Mouse (Mus musculus) lung, embryonic 16.5 days (tissue): ENCODE data around the gene 0610037L13Rik. TPM values are rescaled to one million over a fixed set of nuclear protein-coding genes. Genes with fewer than 3 reads are reported as not detected.

Source experiments
- ATAC-seq: fragments of 200-750 bp; cut with Nextera tagmentation; 2 replicates; pipeline ENCODE4 v1.8.0; 2017; ENCODE audit warnings: low read depth, mild to moderate bottlenecking, moderate library complexity
- H3K27ac ChIP-seq: fragments of 300-500 bp; sonication (generic); 2 replicates; pipeline ENCODE4 v1.5.1; 2014; ENCODE audit warnings: mild to moderate bottlenecking, control low read depth, low read length
- H3K27me3 ChIP-seq: fragments of 300-500 bp; sonication (generic); 2 replicates; pipeline ENCODE4 v1.6.1; 2014; ENCODE audit warnings: low read depth, low read length, mixed read lengths; ENCODE audit not compliant: control insufficient read depth, insufficient read depth
- H3K36me3 ChIP-seq: fragments of 300-500 bp; sonication (generic); 2 replicates; pipeline ENCODE4 v1.6.1; 2014; ENCODE audit warnings: low read length; ENCODE audit not compliant: control insufficient read depth, insufficient read depth
- H3K4me1 ChIP-seq: fragments of 300-500 bp; sonication (generic); replicated peaks from 2 replicates; pipeline ENCODE4 v1.6.1; 2014; ENCODE audit warnings: low read length, mixed read lengths; ENCODE audit not compliant: control insufficient read depth, insufficient read depth
- H3K4me2 ChIP-seq: fragments of 300-500 bp; sonication (generic); 2 replicates; pipeline ENCODE4 v1.6.1; 2014; ENCODE audit warnings: low read depth, low read length, control low read depth
- H3K4me3 ChIP-seq: fragments of 300-500 bp; sonication (generic); 2 replicates; pipeline ENCODE4 v1.5.1; 2014; ENCODE audit warnings: mild to moderate bottlenecking, low read length, control low read depth
- H3K9ac ChIP-seq: fragments of 300-500 bp; sonication (generic); 2 replicates; pipeline ENCODE4 v1.6.1; 2014; ENCODE audit warnings: low read length, control low read depth
- H3K9me3 ChIP-seq: fragments of 300-500 bp; sonication (generic); 2 replicates; pipeline ENCODE4 v1.6.1; 2016; ENCODE audit warnings: low read length; ENCODE audit not compliant: control insufficient read depth
- WGBS: fragments of 180-500 bp; shearing (Covaris S2); extraction: QIAGEN DNeasy Blood & Tissue Kit; methylation state at CpG from one replicate; pipeline ENCODE4 v1.1.7; 2014; 5-methylcytosine and 5-hydroxymethylcytosine counted together
- polyA plus RNA-seq: library from polyadenylated mRNA; unstranded; fragments of >200 nt; fragmentation: Nextera tagmentation; extraction: Ambion mirVana; gene quantifications from 2 replicates; pipeline ENCODE4 v1.2.1, GENCODE M21; 2015

0610037L13Rik gene
- polyA plus RNA-seq, 1 experiment from 2014 or later = 121 TPM

DNA sequence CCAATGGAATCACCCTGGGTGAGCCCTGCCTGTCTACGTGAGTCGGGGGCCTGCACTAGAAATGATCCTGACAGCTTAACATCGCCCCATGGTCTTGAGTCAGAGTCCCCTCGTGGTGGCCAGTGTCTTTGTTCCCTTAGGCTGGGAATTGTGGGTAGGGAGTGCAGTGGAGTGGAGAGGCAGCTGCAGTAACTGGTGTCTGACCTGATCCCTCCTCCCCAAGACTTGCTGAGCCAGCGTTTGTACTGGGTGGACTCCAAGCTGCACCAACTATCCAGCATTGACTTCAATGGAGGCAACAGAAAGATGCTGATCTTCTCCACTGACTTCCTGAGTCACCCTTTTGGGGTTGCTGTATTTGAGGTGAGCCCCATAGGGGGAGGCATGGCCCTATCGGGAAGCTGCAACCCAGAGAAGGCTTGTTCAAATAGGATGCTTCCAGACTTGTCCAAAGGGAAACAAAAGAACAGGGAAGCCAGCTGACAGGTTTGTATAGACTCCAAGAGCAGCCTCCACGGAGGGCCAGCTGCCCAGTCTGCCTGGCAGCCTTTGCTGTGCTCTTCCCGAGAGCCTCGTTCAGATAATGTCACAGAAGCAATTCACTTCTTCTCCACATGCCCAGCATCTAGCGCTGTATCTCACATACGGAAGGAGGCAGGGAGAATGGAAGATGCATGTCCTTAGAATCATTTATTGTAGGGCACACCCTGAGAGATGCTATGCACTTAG lies 32.5 kb upstream of the 0610037L13Rik start:
- no peak overlapping the region for H3K4me2 ChIP-seq
- H3K4me1 ChIP-seq = no peaks in the 10 kb centered on the region
- no peak overlapping the region for H3K4me3 ChIP-seq
- no peaks in the 10 kb centered on the region for H3K9me3 ChIP-seq
- no peaks in the 10 kb centered on the region for H3K27me3 ChIP-seq
- no peak for ATAC-seq
- no peaks in the 10 kb centered on the region for H3K36me3 ChIP-seq
- WGBS = 75% methylated on average over 11 of the region's 11 CpGs
- H3K27ac ChIP-seq = no peak overlapping the region
- H3K9ac ChIP-seq = no peak overlapping the region

DNA sequence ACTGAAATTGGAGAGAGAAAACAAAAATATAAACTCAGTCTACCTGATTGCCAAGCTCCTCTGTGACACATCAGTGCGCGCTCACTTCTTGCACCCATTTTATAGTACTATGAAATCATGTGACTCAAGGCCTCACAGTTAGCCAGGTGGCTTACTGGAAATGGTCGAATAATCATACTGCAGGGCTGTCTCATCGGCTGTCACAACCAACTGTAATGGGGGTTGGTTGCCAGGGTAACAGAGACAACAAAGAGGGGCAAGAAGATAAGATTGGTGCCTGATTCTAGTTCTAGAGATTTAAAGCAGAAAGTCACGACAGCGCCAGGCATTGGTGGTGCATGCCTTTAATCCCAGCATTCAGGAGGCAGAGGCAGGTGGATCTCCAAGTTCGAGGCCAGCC lies 30.6 kb upstream of the 0610037L13Rik start:
- ATAC-seq = no peak
- Histone ChIP-seq H3K27me3 (no peaks in the 10 kb centered on the region), H3K4me3 (no peak overlapping the region), H3K9ac (no peak overlapping the region), H3K9me3 (no peaks in the 10 kb centered on the region), H3K27ac (no peak overlapping the region), H3K36me3 (no peaks in the 10 kb centered on the region), H3K4me1 (no peaks in the 10 kb centered on the region), H3K4me2 (no peak overlapping the region)
- WGBS = 85% methylated on average over 7 of the region's 7 CpGs

DNA sequence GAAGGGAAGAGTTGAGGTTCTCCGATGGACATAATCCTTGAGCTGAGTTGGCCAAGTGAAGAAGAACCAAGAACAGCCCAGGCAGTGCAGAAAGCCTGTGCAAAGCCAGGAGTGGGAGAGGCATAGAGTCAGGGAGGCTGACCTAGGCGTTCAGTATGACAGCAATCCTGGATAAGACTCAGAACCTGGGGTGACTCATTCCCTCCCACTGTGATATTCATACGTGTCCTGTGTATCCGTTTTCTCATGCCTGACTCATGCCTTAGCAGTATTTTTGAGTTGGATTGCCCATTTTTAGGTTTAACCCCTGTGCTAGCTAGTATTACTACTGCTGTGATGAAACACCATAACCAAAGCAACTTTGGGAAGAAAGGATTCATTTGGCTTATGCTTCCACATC lies 24.7 kb upstream of the 0610037L13Rik start:
- WGBS = 74% methylated on average over 4 of the region's 4 CpGs
- Histone ChIP-seq H3K27me3 (no peaks in the 10 kb centered on the region), H3K36me3 (no peaks in the 10 kb centered on the region), H3K27ac (no peak overlapping the region), H3K4me2 (no peak overlapping the region), H3K9ac (no peak overlapping the region), H3K4me3 (no peak overlapping the region), H3K4me1 (no peaks in the 10 kb centered on the region), H3K9me3 (no peaks in the 10 kb centered on the region)
- no peak for ATAC-seq

- Histone ChIP-seq H3K4me2 (peak within 1 kb of the TSS; percentile 88), H3K27ac (peak within 1 kb of the TSS; percentile 55), H3K36me3 (peaks cover 19% of the 10 kb centered on the region), H3K27me3 (no peaks in the 10 kb centered on the region), H3K9ac (peak within 1 kb of the TSS; percentile 86), H3K9me3 (no peaks in the 10 kb centered on the region), H3K4me3 (peak within 1 kb of the TSS; percentile 91), H3K4me1 (peaks cover 8% of the 10 kb centered on the region)
- ATAC-seq = peak; percentile 99
- 2% methylated on average over 48 of the region's 48 CpGs for WGBS
These were observed 10.2 kb upstream of the 0610037L13Rik start, which contains the start of gene Magoh for GRCm38 (mm10) chr4:107879254-107880050. TSS of gene Magoh (plus strand) at chr4:107879755.

GRCm38 (mm10) chr4:107881631-107882030 lies 8.0 kb upstream of the 0610037L13Rik start:
- Histone ChIP-seq H3K27ac (no peak overlapping the region), H3K4me3 (no peak overlapping the region), H3K36me3 (peaks cover 34% of the 10 kb centered on the region), H3K27me3 (no peaks in the 10 kb centered on the region), H3K9ac (no peak overlapping the region), H3K4me2 (no peak overlapping the region), H3K9me3 (no peaks in the 10 kb centered on the region), H3K4me1 (peaks cover 8% of the 10 kb centered on the region)
- ATAC-seq = no peak
- WGBS = 78% methylated on average over 1 of the region's 1 CpGs

DNA sequence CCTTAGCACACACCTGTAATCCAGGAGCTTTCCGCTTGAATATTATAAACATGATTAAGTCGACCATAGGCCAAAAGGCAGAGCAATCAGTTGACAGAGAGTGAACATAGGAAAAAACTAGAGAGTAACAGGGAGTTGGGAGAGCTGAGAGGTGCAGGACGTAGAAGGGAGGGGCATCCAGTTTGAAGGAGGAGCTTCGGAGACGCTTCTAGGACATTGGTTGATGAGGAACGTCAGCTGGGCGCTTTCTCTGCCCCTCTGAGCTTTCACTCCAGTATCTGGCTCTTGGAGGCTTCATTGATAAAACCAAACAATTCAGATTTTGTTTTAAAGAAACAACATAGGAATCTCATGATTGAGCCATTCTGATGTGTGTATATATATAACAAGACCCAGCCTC lies 3.2 kb upstream of the 0610037L13Rik start:
- Histone ChIP-seq H3K4me1 (peaks cover 12% of the 10 kb centered on the region; the same call in 1 of the 2 replicates), H3K9ac (no peak overlapping the region), H3K9me3 (no peaks in the 10 kb centered on the region), H3K4me3 (no peak overlapping the region), H3K4me2 (no peak overlapping the region), H3K27ac (no peak overlapping the region), H3K27me3 (no peaks in the 10 kb centered on the region), H3K36me3 (peaks cover 39% of the 10 kb centered on the region)
- 77% methylated on average over 7 of the region's 7 CpGs for WGBS
- no peak for ATAC-seq

- H3K4me3 ChIP-seq = peak overlapping the region; percentile 66
- peak; percentile 41 for ATAC-seq
- H3K36me3 ChIP-seq = peaks cover 32% of the 10 kb centered on the region
- peak overlapping the region; percentile 84 for H3K4me2 ChIP-seq
- no peaks in the 10 kb centered on the region for H3K9me3 ChIP-seq
- H3K27ac ChIP-seq = peak overlapping the region; percentile 90
- no peaks in the 10 kb centered on the region for H3K27me3 ChIP-seq
- WGBS = under 1% methylated on average over 12 of the region's 12 CpGs
- peak overlapping the region; percentile 80 for H3K9ac ChIP-seq
- peaks cover 12% of the 10 kb centered on the region; the same call in 1 of the 2 replicates for H3K4me1 ChIP-seq
These were observed 255 bp upstream of the 0610037L13Rik start for GRCm38 (mm10) chr4:107889385-107889730.

DNA sequence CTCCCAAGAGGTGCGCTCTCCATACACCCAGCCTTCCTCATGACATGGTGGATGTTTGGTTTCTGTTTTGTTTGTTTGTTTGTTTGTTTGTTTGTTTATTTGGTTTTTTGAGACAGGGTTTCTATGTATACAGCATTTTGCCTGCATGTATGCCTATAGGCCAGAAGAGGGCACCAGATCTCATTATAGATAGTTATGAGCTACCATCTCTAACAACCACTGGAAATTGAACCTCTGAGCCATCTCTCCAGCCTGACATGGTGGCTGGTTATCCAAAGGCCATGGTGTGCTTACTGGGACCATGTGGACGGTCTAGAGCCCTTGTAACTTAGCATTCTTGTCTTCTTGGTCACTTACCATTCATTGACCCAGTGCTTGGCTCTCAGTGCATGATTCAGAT lies 3.0 kb downstream of the 0610037L13Rik start:
- peaks cover 12% of the 10 kb centered on the region; the same call in 1 of the 2 replicates for H3K4me1 ChIP-seq
- H3K9me3 ChIP-seq = no peaks in the 10 kb centered on the region
- H3K27me3 ChIP-seq = no peaks in the 10 kb centered on the region
- no peak overlapping the region for H3K27ac ChIP-seq
- no peak overlapping the region for H3K9ac ChIP-seq
- H3K4me3 ChIP-seq = no peak overlapping the region
- no peak overlapping the region for H3K4me2 ChIP-seq
- 77% methylated on average over 2 of the region's 2 CpGs for WGBS
- no peak for ATAC-seq
- H3K36me3 ChIP-seq = peaks cover 25% of the 10 kb centered on the region

DNA sequence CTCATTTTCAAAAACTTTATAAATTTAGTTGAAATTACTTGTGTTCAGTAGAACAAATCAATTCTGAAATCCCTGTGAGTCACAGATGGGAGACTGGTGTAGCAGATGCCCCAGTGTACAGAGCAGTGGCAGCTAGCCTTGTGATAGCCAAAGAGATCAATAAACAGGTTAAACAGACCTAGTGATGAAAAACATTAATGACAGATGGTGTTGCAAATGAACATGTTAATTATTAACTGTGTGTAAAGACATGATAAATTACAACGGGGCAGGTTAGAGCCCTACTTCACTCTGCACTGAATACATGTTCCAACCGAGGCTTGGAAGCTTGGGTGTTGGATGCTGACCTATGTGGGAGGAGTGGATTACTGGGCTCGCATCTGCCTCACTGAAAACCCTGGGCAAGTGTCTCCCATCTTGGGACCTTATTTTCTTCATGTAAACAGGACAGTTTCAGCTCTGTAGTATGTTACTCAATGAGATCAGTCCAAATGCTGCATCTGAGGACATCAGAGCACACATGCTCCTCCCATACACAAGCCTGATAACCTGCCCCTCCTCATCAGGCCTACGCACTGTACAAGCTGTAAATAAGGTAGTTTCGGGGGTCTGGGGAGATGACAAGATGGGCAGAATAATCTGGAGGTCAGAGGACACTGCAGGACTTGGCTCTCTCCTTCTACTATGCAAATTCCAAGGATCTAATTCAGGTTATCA lies 9.8 kb downstream of the 0610037L13Rik start:
- no peak overlapping the region for H3K9ac ChIP-seq
- ATAC-seq = no peak
- no peaks in the 10 kb centered on the region for H3K27me3 ChIP-seq
- H3K9me3 ChIP-seq = no peaks in the 10 kb centered on the region
- peaks cover 23% of the 10 kb centered on the region for H3K36me3 ChIP-seq
- no peak overlapping the region for H3K4me3 ChIP-seq
- WGBS = 75% methylated on average over 5 of the region's 5 CpGs
- H3K4me1 ChIP-seq = no peaks in the 10 kb centered on the region
- no peak overlapping the region for H3K27ac ChIP-seq
- no peak overlapping the region for H3K4me2 ChIP-seq
